Comparison of ENCODE assay signal across 16 mouse cellular contexts in genomic region chr17:5548546-5548945, GRCm38 (mm10).
"Had no signal": no experiment of that assay in that cellular context is flagged by ENCODE, and none has a peak within 500 bp of the region (broad histone marks: within the 10 kb centered on the region; RNA-seq: fewer than 3 reads in every experiment).

No protein-coding gene starts in this region.

- H3K27me3 ChIP-seq: neural tube, embryonic 13.5 days; neural tube, embryonic 15.5 days; stomach, embryonic 15.5 days had no signal

- H3K4me2 ChIP-seq: neural tube, embryonic 13.5 days; neural tube, embryonic 15.5 days; stomach, embryonic 15.5 days had no signal

- H3K4me3 ChIP-seq: neural tube, embryonic 13.5 days; neural tube, embryonic 15.5 days; stomach, embryonic 15.5 days had no signal

- H3K4me1 ChIP-seq: neural tube, embryonic 13.5 days had no signal

- DNase-seq: retina, postnatal 1 day; right cerebral cortex, adult 18-20 months; right cerebral cortex, postnatal 14 days; right cerebral cortex, postnatal 25 days; right cerebral cortex, postnatal 4 days; spleen, adult 18-20 months; thymus, adult 18-20 months; thymus, adult 2 months; thymus, postnatal 14 days; thymus, postnatal 25 days; thymus, postnatal 36 days; thymus, postnatal 4 days had no signal

- H3K9me3 ChIP-seq: neural tube, embryonic 13.5 days; neural tube, embryonic 15.5 days; stomach, embryonic 15.5 days had no signal

- H3K36me3 ChIP-seq: neural tube, embryonic 13.5 days; neural tube, embryonic 15.5 days; stomach, embryonic 15.5 days had no signal

- H3K27ac ChIP-seq: neural tube, embryonic 13.5 days; neural tube, embryonic 15.5 days; stomach, embryonic 15.5 days; stomach, postnatal 0 days had no signal

- H3K9ac ChIP-seq: neural tube, embryonic 13.5 days; neural tube, embryonic 15.5 days; stomach, embryonic 15.5 days had no signal
